Mouse (Mus musculus) heart, adult 8-10 months (tissue): Measurements from ENCODE around the gene Rhbdd1. TPM values are rescaled to one million over a fixed set of nuclear protein-coding genes. Genes with fewer than 3 reads are reported as not detected.

ENCODE experiments used
- DNase-seq: peaks from one replicate; pipeline ENCODE4 v3.0.0; 2022; ENCODE audit warnings: low spot score
- total RNA-seq, 4 experiments: library from RNA; stranded (reverse); gene quantifications; 2 replicates each; pipeline ENCODE4 v1.2.4; 2022

Gene Rhbdd1
- total RNA-seq, 4 experiments from 2014 or later: 10.0 to 11.3 (median 10.6) TPM

DNA sequence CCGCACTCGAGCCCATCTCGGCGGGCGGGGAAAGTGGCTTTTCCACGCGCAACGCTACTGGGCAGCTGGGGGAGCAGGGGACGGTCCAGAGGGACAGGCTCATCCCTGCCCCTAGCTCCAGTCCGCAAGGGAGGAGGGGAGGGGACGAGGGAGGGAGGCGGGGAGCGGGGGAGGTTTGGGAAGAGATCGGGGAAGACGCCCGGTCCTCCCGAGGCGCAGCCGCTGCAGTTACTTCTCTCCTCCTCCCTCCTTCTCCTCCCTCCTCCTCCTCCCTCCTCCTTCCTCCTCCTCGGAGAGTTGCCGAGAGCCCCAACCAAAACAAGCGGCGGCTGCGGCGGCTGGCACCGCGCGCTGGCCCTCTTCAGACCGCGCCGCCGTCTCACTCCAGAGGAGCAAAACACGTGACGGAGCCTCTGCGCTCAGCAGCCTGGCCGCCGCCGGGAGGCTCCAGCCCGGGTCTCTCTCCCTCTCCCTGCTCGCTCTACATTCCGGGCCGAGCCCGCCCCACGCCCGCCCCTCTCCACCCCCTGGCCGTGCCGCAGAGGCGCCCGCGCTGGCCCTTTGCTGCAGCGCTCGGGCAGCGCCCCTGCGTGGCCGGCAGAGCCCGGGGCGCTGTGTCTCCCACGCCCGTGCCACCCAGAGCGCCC, 25.0 kb upstream of the Rhbdd1 start, which contains the start of gene Irs1:
Gene Irs1, minus strand, starts transcription at position 266 of the 647 bp plus-strand sequence.
- peak; percentile 74 for DNase-seq

DNA sequence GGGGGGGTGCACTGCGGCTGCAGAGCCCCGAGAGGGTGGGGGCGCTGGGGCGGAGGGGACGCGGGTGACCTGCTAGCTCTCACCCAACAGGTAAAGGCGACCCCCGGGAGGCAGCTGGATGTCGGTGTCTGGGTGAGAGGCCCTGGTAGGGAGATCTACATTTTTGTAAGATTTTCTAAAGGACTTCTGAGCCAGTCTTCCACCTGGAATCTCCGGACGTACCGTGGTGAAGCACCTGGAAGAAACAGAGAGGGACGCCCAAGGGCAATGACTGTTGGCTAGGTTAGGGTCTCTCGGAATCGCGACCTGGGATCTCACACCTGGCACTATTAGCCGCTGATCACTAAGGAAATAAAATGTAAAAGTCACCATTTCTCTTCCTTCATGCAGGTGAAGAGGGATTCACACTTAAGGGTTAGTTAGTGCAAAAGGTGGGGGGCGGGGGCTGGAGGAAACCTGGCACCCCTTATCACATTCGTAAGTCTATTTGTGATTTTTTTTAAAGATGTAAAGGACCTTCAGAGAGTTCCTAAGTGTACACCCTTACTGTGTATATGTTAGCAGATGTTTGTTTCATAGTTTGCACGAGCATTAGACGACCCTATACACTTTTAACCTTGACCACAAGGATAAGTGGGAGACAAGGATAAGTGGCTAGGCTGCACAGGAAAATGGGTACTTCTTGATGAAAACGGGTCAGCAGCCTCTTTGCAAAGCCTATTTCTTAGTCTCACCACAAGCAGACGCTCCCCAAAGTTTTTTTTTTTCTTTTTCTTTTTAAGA, 24.1 kb upstream of the Rhbdd1 start:
- no peak for DNase-seq

DNA sequence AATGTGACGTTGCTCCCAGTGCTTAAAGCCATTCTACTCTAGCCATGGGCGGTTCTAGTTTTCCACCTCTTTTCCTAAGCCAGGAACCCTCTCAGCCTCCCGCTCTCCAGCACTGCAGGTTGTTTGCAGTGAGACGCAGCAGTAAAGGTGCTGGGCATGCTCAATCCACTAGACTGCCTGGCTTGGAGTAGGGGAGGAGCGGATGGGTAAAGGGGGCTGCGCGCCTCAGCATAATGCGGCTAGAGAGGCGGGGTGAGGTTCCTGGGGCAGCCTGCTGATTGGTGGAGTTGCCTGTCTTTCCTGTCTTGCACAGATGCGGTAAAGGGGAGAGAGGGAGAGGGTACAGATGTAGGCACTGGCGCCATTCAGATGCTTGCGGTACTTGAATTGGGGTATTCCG, 23.5 kb upstream of the Rhbdd1 start:
- peak; percentile 25 for DNase-seq

DNA sequence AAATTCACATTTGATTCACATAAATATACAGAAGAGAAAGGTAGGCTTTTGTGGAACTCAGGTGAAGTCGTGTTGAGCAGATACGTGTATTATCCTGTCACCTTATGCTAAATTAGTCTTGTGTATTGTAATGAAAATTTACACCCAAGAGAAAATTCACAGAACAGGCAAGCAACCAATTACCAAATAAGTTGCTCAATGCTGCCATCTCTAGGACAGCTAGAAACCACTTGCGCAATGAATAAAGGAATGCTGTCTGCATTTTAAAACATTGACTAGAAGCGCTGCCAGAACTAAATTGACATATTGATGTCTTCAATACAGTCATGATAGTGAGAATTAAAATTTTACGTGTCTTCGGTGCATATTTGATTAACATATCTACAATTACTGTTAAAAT, 22.1 kb upstream of the Rhbdd1 start:
- DNase-seq: peak; percentile 61

DNA sequence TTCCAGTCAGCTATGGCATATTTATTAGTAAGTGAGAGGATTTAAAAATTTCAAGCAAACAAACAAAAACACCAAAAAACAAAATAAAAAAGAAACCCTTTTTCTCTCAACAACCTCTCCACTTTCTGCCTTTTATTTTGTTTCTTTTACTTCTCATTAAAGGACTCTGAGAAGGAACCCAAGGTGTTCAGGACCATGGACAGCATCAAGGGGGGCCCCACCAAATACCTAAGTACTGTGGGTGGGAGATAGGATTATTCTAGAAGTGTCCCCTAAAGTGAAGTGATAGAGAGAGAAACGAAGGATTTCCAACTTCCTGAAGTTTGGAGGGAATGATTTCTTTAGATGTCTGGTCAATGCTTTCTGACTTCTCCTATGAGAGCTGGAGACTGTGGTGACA, 17.7 kb upstream of the Rhbdd1 start:
- no peak for DNase-seq

DNA sequence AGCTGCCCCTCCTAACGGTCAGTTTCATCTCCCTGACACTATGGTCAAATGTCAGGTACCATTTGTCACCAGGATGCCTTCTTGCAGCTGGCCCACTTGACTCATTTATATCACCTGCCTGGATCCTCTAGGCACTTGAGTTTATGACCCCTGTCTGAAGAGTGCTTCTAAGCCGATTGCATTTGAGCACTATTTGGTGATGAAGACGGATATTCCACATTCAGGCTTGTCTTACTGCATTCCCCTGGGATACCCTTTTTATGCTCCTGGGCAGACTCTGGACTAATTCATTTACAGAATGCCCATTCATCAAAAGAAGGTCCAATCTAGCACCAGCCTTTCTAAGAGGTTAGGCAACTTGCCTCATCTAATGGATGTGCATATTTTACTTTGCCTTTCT, 11.8 kb upstream of the Rhbdd1 start:
- no peak for DNase-seq

DNA sequence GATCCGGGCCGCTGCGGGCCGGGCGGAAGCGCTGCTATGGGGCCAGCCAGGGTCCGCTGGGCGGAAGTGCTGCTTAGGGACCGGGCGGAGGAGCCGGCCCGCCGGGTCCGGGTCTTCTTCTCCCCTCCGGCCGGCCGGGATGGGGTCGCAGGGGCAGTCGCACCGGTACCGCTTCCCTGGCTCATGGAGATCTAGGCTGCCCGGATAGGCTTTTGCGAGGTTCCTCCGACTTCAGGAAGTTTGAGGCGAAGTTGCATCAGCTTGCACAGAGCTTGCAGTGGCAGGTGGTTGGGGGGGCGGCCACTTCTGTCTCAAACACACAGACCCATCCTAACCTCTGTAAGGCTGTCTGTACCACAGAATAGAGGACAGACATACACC, 484 bp downstream of the Rhbdd1 start:
- DNase-seq: no peak

DNA sequence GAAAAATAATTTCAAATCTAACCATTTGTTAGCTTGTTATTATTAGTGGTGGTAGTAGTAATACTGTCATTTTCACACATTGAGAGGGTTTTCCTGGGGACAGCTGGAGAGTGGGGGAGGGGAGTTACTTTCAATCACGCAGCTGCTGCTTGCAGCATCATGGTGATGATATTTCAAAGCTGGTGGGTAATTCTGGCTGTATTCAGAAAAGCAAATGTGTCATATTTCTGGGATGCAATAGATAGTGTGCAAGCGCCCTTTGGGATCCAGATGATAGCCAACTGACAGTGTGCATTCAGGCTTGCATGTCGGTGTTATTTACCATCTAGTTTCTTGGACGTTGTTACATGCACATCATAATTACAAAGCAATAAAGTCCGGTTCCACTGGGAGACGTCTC, 4.2 kb downstream of the Rhbdd1 start:
- DNase-seq: no peak

DNA sequence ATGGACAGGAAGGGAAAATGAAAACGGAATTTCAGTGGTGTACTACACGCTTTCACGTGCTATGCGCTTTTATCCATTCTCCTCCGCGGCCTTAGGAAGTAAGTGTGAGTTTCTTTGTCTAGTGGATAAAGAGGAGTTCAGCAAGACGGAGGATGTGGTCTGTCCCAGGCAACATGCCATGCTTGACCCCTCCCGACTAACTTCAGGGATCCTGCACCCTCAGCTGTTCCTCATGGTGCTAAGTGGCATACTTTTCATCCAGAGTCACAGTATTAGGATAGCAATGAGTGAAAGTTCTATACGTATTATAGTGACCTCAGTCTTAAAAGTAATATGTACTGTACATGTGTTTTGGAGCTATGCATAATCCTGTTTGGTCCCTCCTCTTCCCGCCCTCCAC, 4.6 kb downstream of the Rhbdd1 start:
- DNase-seq: no peak

DNA sequence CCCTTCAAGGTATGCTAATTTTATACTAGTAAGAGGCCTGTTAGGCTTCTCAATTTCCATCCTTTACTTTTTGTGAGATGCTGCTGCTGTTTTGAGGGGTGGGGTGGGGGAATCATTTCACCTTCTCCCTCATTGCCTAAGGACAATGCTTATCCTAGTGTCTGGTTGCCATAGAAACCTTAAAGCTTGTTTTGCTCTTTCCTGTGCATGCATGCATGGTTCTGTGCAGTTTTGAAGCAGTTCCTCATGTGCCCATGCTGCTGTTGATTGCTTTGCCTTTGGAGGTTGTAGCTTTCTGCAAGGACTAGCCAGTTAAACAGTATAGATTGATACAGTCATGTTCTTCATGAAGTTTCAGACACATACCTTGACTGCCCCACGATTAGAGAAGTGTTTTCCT, 5.2 kb downstream of the Rhbdd1 start:
- DNase-seq: no peak

DNA sequence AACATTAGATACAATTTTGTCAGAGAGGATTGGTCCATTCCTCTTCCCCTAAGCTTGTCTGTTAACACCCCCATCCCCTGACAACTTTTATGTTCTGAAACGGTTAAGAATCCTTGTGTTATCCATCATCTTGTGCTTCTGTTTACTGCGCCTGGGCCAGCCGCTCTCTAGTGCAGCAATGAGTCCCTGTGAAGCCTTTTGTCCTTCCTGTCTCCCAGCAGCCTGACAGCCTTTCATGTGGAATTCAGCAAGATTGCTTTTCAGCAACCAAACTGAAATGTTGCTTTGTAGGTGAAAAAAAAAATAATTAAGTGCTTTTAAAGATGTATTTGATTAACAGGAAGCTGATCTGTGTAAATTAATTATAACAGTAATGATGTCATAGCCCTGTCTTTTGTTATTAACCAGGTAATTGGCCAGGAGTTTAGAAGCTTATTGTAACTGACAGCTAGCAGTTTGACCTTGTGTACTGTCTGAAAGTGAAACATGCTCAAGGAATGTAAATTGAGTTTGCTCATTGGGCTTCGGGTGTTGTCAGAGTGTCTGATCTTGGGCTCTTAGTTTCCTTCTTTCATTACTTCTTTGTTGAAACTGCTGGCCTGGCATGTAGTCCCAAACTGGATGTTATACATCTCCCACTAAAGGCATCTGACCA, 8.0 kb downstream of the Rhbdd1 start:
- DNase-seq: no peak

DNA sequence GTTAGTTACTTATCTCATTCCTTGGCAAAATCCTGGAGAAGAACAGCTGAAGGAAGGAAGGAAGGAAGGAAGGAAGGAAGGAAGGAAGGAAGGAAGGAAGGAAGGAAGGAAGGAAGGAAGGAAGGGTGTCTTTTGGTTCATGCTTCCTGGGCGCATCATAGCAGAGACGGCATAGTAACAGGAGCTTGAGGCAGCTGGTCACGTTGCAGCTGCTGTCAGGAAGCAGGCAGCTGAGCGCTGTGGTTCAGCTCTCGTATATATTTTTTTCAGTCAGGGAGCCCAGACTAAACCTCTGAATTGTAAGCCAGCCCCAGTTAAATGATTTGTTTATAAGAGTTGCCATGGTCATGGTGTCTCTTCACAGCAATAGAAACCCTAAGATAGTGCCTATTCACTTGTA, 9.9 kb downstream of the Rhbdd1 start:
- no peak for DNase-seq

DNA sequence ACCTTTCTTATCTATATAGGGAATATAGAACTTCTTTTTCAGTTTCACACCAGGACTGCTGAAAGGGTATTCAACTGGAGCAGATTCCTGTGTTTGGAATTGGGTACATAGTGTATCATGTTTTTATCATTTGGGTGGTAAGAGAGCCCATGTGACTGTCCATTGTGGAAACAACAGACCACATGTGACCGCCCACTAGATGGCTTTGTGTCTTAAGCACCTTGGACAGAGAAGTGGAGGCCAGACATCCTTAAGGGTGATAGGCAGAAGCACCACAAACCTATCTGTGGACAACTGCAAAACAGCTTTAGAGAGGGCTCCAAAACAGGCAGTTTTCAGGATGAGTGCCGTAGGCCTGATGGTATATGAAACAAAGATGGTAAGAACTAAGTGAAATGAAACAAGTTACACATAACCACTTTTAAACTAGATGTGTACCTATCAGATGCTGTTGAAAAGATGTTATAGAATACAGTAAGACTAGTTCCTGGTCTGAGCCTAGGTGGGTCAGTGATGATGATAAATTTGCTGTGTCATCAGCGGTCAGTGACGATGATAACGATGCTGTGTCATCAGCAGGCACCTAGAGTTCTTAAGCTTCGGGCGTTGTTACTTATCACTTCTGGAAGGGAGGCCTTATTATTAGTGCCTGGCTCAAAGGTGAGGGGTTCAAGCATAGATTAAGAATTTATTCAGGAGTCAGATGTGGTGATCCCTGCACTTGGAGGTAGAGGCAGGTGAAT, 12.0 kb downstream of the Rhbdd1 start:
- DNase-seq: no peak

DNA sequence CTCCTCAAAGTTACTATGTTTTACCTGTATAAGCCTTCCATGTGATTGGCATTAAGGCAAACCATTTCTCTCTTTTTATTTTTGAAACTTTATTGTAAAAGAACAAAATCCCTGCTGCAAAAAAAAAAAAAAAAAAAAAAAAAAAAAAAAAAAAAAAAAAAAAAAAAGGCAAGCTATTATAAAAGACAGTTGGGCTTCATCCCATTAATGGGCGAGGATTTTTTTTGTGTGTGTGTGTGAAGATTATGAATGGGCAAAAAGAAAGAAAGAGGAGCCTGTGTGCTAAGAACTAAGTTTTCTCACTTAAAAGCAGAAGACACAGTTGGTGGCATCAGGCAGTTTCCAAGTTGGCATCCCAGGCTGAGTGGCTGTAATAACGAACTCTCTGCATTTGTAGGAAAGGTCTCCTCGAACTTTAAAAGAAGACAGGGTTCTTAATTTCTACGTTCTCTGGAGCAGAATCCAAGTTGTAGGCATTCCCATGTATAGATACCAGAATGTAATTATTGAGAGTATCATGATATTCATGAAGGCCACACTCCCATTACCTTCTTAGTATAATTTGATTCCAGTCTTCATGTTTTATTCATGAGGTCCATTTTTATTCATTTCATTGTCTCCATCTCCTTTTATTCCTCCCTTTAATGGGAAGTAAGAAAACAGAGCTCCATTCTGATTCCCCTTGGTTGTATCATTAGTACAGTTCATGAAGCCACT, 13.1 kb downstream of the Rhbdd1 start:
- DNase-seq: no peak

DNA sequence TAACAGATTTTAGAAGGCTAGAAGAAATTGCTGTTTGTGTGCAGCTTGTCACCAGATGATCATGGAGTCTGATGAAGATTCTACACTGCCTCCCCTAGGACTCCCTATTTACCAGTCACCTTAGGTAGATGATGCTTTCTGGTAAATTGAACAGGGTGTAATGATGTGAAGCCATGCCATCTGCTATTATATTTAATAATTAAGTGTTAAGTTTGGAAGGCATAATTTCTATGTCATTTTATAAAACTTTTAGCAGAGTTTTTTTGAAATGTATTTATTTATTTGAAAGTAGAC, 13.6 kb downstream of the Rhbdd1 start:
- DNase-seq: no peak

DNA sequence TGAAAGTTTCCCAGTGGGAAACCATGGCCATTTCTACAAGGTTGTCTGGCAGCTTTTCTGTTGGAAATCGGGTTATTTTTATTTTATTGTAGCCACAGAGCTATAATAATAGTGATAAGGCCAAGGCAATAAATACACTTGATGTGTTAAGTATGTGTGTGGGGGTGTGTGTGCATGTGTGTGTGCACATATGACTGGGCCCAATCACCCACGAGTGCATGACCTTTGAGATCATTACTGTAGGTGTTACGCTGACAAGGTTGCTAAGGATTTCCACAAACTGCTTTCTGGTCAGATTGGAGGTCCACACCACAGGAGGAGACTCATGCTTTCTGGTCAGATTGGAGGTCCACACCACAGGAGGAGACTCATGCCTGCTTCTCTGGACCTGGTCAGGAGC, 18.3 kb downstream of the Rhbdd1 start:
- DNase-seq: no peak

DNA sequence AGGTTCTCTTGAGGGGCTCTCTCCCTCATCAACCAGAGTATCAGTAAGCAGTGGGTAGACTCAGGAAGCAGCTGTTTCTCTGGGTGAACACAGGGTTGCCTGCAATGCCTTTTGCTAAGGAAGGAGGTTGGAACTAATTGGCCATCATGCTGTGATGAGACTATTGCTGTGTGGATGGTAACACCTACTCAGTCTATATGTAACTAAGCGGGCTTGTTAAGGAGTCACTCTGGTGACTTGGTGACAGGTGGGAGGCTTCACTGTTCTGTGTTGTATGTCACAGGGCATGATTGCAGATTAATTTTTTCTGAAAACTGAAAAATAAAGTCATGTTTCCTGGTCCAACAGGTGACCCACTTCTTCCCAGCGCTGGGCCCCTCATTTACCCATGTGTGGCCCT, 36.8 kb downstream of the Rhbdd1 start:
- no peak for DNase-seq

DNA sequence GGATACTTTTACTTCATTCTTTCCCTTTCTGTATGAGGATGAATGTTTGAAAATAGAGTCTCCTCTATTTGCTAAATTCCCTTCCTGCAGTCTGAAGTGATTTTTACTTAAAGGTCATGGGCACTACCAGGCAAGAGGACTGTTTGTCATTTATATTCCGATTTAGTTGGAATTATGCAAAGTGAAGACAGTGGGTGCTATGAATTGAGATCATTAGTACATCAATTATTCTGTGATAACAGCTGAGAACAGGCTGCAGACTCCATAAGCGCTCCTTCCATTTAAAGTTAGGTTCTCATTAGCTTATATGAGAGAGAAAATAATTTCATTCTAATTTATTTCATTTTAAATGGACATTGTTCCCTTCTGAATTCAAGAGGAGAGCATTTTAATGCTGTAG, 37.5 kb downstream of the Rhbdd1 start:
- DNase-seq: no peak

DNA sequence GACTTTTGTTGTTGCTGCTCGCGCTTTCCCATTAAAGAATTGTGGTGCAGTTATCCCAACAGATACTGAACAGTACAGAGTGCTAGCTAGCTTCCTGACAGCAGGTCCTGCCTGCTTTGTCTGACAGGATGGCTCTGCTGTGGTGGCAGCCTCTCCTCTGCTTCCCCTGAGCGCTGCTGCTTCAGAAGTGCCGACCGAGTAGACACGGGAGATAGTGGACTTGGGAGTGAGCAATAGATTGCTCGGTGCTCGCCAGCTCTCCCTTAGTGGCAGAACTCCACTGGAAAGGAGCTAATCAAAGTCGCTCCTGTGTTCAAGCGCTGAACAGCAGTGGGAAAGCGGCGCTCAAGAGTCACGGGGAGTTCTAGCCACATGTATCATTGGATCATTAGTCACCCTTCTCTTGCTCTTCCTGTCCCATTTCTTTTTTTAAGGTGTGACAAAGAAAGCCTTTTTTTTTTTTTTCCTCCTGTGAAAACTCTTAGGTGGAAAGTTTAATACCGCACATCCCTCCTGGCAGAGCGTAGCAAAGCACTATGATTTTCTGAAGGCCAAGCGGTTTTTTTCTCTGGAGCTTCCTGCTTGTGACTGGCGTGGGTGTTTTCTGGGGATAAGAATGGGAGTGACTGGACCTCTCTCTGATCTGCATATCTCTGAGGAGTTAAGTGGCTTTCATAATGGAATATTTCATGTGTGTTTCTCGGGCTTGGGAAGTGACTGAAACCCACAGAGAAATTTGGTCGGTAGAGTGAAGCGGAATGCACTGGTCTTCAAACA, 42.8 kb downstream of the Rhbdd1 start:
- DNase-seq: peak; percentile 29

DNA sequence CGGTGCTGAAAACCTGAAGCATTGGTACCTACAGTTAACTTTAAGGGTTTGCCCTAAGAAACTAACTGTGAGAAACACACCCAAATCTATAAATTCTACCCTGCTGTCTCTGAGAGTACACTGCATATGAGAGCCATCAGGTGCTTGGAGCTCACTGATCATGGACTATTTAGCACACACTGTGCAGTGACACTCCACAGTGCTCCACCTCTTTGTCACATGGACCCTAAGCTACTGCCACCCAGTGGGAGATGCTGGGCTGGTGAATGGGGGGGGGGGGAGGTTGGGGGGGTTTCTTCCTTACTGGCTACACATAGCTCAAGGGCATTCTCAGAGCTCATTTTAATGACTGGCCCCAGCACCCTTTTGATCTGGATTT, 43.4 kb downstream of the Rhbdd1 start:
- DNase-seq: no peak

DNA sequence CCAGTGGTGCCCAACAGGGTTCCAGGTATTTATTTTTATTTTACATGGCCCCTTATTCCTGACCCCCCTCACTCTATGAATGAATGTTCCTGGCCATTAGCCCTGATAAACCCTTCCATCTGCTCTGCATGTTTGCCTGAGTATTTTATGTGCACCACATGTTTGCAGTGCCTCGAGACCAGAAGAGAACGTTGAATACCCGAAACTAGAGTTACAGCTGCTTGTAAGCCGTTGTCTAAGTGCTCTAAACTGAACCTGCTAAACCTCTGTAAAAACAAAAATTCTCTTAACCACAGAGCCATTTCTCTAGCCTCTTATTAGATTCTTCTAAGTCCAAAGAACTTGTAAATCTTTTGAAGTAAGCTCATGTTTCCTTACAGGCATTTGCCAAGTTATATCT, 45.0 kb downstream of the Rhbdd1 start:
- DNase-seq: no peak
